Mouse (Mus musculus) T-helper 1 cell (primary cell): Measurements from ENCODE around the gene Smad9.

Source experiments
- in situ Hi-C: fragments of 300-600 bp; cut with MboI, MseI; formaldehyde crosslinking; loops from one replicate; pipeline ENCODE4 v1.15.1; 2025; ENCODE audit warnings: high pct_unique_total_duplicates

The Smad9 gene

DNA sequence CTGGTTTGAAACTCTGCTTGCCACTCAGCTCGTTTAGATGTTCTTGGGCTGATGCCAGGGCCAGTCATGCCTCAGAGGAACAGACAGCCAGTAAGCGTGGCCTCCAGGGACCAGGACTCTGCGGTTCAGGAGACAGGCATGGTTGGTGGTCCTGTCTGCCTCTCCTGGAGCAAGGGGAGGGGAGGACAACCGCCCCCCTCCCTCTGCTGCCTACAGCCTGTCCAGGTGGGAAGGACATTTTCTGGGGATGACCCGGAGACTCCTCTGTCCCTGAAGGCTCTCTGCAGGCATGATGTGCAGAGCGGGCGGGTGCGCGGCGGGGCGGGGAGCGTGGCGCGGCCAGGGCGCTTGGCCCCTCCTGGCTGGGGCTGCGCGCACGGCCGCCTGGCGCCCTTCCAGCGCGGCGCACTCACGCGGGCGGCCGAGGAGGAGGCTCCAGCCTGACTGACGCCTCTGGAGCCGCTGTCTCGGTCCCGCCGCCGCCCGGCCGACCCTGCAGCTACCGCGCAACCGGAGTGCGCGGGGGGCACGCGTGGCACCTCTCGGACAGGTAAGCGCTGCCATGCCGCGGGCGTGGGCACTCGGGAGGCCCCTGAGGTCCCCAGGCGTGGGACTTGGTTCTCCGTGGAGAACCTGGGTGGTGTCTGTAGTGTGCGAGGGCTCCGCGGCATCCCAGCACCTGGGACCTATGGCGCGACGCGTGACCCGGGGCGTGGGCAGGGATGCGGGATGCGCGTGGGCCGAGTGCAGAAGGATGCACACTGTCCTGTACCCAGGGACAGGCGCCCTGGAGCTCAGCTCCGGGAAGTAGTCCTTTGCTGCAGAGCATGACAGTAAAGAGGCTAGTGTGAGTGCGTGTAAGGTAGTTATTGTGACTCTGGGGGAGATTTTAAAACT, at the start of gene Smad9:
Smad9 (plus strand) TSS at position 438 of the 897 bp plus-strand sequence.
- in situ Hi-C loops, result no loop called here

DNA sequence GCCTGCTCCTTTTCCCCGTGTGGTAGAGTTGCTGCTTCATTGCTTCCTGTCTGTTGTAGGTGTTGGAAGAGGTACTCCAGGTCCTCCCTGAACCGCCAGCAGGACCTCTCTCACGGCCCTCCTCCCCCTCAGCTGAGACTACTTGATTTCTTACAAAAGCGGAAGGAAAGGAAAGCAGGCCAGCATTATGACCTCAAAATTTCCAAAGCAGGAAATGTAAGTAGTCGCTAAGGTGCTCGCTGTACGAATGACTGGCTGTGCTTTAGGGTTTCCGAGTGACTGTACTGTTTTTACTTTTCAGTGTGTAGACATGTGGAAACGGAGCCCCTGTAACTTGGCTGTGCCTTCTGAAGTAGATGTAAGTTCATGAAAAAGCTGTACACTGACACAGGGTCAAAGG, 46.4 kb upstream of the Smad9 start:
- in situ Hi-C loops, result no loop called here

GRCm38 (mm10) chr3:54714253-54714652, 41.1 kb upstream of the Smad9 start, which contains the start of gene Gm21958:
TSS of gene Gm21958 (minus strand) at chr3:54714353.
- in situ Hi-C loops, result no loop called here

DNA sequence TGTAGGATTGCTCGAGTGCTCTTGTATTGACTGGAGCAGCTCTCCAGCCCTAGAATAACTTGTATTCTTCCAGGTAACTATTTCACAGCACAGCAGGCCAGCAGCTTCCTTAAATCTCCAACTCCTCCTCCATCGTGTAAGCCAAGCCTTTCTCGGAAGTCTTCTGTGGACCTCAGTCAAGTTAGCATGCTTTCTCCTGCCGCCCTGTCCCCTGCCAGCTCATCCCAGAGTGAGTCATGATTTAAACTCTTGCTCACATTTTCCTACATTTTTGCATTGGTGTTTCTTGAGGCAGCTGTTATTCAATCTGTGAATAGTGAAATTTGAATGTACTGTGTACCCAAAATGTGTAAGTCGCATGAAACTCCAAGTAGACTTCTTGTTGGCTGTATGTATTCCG, 39.9 kb upstream of the Smad9 start:
- in situ Hi-C loops, result no loop called here

DNA sequence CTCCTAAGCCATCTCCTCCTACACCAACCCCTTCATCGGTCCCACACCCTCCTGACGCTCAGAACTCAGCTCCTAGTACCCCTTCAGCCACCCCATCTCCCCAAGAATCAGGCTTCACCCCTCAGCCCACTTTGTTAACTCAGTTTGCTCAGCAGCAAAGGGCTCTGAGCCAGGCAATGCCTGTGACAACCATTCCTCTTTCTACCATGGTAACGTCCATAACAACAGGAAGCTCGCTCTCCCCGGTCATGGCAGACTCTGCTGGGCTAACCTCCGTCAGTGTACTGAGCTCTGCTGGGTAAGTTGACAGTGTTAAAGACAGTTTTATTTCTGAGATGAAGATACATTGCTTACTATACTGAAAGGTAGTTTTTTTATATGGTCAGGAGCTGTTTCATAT, 38.0 kb upstream of the Smad9 start:
- in situ Hi-C loops, result no loop called here

GRCm38 (mm10) chr3:54718947-54719346, 36.4 kb upstream of the Smad9 start:
- in situ Hi-C loops, result no loop called here

DNA sequence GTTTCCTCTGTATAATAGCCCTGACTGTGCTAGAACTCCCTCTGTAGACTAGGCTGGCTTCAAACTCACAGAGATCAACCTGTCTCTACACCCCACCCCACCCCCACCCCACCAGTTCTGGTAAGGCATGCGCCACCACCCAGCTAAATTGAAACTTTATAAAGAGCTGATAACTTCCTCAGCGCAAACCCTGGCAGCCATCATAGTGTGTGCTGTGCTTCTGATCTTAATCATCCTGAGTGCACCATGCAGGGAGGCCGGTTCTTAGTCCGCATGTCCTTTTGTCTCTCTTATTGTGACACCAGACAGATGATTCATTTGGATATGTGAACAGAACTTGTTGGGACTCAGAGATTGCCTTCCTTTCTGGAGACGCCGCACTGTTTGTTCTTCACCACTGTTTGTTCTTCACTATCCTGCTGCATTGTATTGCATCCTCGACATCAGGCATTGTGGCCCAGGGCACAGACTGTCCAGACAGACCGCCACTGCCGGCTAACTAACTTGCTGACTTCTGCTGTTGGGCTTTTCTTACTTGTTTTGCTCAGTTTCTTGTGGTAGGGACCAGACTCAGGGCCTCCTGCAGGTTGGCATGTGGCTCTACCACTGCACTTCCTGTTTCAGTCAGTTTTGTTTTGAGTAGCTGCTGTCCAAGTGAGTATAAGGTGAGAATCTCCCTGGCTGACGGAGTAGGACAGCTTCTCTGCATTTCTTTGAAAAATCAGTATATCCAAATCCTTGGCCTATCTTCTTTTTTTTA, 31.5 kb upstream of the Smad9 start:
- in situ Hi-C loops, result no loop called here

- in situ Hi-C loops, result loop anchor here (25.0 kb wide), 1 partner anchor 863 kb away; the partner anchor contains the start of gene Ufm1
These were observed 30.0 kb upstream of the Smad9 start for GRCm38 (mm10) chr3:54725344-54725743.

- in situ Hi-C loops, result loop anchor here (25.0 kb wide), 1 partner anchor 865 kb away; the partner anchor contains the start of gene Ufm1
These were observed 27.8 kb upstream of the Smad9 start for GRCm38 (mm10) chr3:54727588-54727987.

DNA sequence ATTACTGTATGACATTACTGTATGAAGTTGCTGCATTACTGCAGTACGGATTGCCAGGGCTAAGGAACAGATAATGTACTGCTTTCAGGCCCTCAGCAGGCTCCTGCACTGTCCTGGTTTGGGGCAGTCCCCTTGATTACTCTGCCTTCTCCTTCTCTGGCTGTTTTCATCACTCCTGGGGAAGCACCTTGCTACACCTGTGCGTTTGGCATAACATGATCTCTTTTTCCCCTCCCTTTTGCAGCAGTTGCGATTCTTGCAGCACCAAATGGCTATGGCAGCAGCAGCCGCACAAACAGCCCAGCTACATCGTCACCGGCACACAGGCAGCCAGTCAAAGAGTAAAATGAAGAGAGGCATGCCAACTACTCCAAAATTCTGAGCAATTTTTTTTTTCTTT, 27.3 kb upstream of the Smad9 start:
- in situ Hi-C loops, result loop anchor here (25.0 kb wide), 1 partner anchor 866 kb away; the partner anchor contains the start of gene Ufm1

GRCm38 (mm10) chr3:54731626-54732150, 23.7 kb upstream of the Smad9 start:
- in situ Hi-C loops, result loop anchor here (25.0 kb wide), 1 partner anchor 869 kb away; the partner anchor contains the start of gene Ufm1

GRCm38 (mm10) chr3:54732371-54732770, 23.0 kb upstream of the Smad9 start:
- in situ Hi-C loops, result loop anchor here (25.0 kb wide), 1 partner anchor 870 kb away; the partner anchor contains the start of gene Ufm1

GRCm38 (mm10) chr3:54734411-54735246, 20.8 kb upstream of the Smad9 start:
- in situ Hi-C loops, result loop anchor here (25.0 kb wide), 1 partner anchor 872 kb away; the partner anchor contains the start of gene Ufm1

- in situ Hi-C loops, result loop anchor here (25.0 kb wide), 1 partner anchor 873 kb away; the partner anchor contains the start of gene Ufm1
These were observed 19.9 kb upstream of the Smad9 start, which contains the start of the genes Exosc8 and Alg5 for GRCm38 (mm10) chr3:54735247-54736046. TSS of gene Exosc8 (minus strand) at chr3:54735393. TSS of gene Alg5 (plus strand) at chr3:54735539.

- in situ Hi-C loops, result loop anchor here (25.0 kb wide), 1 partner anchor 874 kb away; the partner anchor contains the start of gene Ufm1
These were observed 19.1 kb upstream of the Smad9 start for GRCm38 (mm10) chr3:54736101-54736927.

- in situ Hi-C loops, result loop anchor here (25.0 kb wide), 1 partner anchor 875 kb away; the partner anchor contains the start of gene Ufm1
These were observed 18.1 kb upstream of the Smad9 start for GRCm38 (mm10) chr3:54737317-54737716.

GRCm38 (mm10) chr3:54741965-54742364, 13.4 kb upstream of the Smad9 start:
- in situ Hi-C loops, result loop anchor here (25.0 kb wide), 1 partner anchor 880 kb away; the partner anchor contains the start of gene Ufm1

GRCm38 (mm10) chr3:54745799-54746198, 9.6 kb upstream of the Smad9 start:
- in situ Hi-C loops, result loop anchor here (25.0 kb wide), 1 partner anchor 883 kb away; the partner anchor contains the start of gene Ufm1

DNA sequence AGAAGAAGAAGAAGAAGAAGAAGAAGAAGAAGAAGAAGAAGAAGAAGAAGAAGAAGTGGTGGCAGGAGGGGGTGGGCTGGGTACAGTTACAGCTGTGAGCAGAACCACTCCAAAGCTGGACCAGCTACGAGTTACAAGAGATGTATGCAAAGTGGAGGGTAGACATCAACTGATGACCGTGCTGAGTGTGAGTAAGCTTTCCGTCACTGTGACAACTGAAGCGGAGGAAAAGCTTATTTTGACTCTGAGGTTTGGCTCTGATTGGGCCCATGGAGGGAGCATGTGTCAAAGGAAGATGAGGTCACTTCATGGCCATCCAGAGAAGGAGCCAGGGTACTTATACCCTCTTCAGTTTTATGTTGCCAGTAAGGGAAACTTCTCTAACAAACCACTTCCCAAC, 2.0 kb upstream of the Smad9 start:
- in situ Hi-C loops, result no loop called here
